Mouse (Mus musculus) G1E (cell line): ENCODE results near the gene Fam43b. TPM values are rescaled to one million over a fixed set of nuclear protein-coding genes. Genes with fewer than 3 reads are reported as not detected.
"Not testable (repeated sequence)": the region's sequence is repeated elsewhere in the genome, so short reads cannot be mapped to it uniquely, and the experiment has no call there.

ENCODE experiments used
- ATAC-seq: 2 replicates; pipeline ENCODE4 v1.8.0; 2016; ENCODE audit warnings: mild to moderate bottlenecking; ENCODE audit not compliant: insufficient number of reproducible peaks, poor library complexity, low FRiP score, severe bottlenecking; ENCODE audit errors: extremely low read depth
- DNase-seq: peaks from one replicate; pipeline ENCODE4 v3.0.0; 2012; ENCODE audit warnings: low spot score
- H3K27me3 ChIP-seq: 2 replicates; pipeline ENCODE4 v1.6.1; 2012; ENCODE audit warnings: mild to moderate bottlenecking, low read length, inconsistent platforms; ENCODE audit not compliant: insufficient read depth
- H3K36me3 ChIP-seq: replicated peaks from 2 replicates; pipeline ENCODE3; 2012; ENCODE audit warnings: mild to moderate bottlenecking, inconsistent platforms
- H3K4me1 ChIP-seq: 2 replicates; pipeline ENCODE4 v1.6.1; 2012; ENCODE audit warnings: low read depth, low read length, inconsistent platforms, mixed read lengths; ENCODE audit not compliant: insufficient read depth
- H3K4me3 ChIP-seq: 2 replicates; pipeline ENCODE4 v1.5.1; 2012; ENCODE audit warnings: low read depth, mild to moderate bottlenecking, inconsistent platforms, low read length, moderate library complexity, mixed read lengths
- H3K9me3 ChIP-seq: replicated peaks from 2 replicates; pipeline ENCODE4 v1.6.1; 2012; ENCODE audit warnings: inconsistent platforms
- CTCF ChIP-seq: IDR thresholded peaks from 2 replicates; pipeline ENCODE4 v1.5.1; 2012; ENCODE audit warnings: low read depth, low read length, inconsistent platforms, mixed read lengths
- GATA1 ChIP-seq: IDR thresholded peaks from 2 replicates; pipeline ENCODE4 v1.6.1; 2012; ENCODE audit warnings: borderline replicate concordance, low read length, inconsistent platforms, mixed read lengths
- GATA2 ChIP-seq: IDR thresholded peaks from 2 replicates; pipeline ENCODE4 v1.6.1; 2012; ENCODE audit warnings: low read depth, low read length, inconsistent platforms, borderline replicate concordance
- POLR2AphosphoS5 ChIP-seq: IDR thresholded peaks from 2 replicates; pipeline ENCODE4 v1.6.1; 2012; ENCODE audit warnings: low read depth, low read length, inconsistent platforms; ENCODE audit not compliant: insufficient replicate concordance
- TAL1 ChIP-seq: conservative IDR thresholded peaks from 2 replicates; pipeline ENCODE4 v1.6.1; 2012; ENCODE audit warnings: low read depth, low read length, inconsistent platforms, mixed read lengths
- polyA plus RNA-seq: library from polyadenylated mRNA; stranded (reverse); fragments of >175 nt; gene quantifications from 2 replicates; pipeline ENCODE4 v1.2.3, GENCODE M21; 2012
- total RNA-seq, 2 experiments: library from RNA; stranded (forward) in 1 of 2; stranded (reverse) in 1 of 2; fragments of 200-1000 nt in 1 of 2; fragments of >200 nt in 1 of 2; fragmentation: Nextera tagmentation in 1 of 2; gene quantifications; 2 replicates each; pipeline ENCODE4 v1.2.3; 2014 to 2017

Fam43b gene
- total and polyA plus RNA-seq, 3 experiments = 0.11 TPM; not detected in 2

DNA sequence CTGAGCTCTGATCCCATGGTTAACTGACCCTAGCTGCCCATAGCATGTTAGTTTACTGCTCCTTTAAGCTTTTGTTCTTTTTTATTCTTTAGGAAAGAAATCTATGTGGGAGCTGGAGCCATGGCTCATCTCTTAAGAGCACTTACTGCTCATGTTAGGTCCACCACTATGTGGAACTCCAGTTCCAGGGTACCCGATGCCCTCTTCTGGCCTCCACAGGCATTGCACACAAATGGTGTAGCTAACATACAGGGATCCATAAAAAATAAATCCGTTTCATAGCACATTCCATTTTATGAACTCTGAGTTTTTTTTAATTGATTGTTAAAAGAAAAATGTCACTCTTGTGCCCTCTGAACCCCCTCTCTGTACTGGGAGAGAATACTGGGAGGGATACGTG, 33.5 kb upstream of the Fam43b start:
- Histone ChIP-seq H3K4me1 (peaks cover 23% of the 10 kb centered on the region), H3K9me3 (no peaks in the 10 kb centered on the region), H3K36me3 (no peaks in the 10 kb centered on the region), H3K4me3 (no peak overlapping the region), H3K27me3 (peaks cover 2% of the 10 kb centered on the region; the same call in 1 of the 2 replicates)
- ATAC-seq (no peak), DNase-seq (no peak)
- TF ChIP-seq TAL1 (no peak), GATA1 (no peak), GATA2 (no peak), POLR2AphosphoS5 (no peak), CTCF (no peak)

- no peaks in the 10 kb centered on the region for H3K9me3 ChIP-seq
- DNase-seq (peak; percentile 64), ATAC-seq (peak; percentile 45; the same call in 1 of the 2 replicates)
- no peak overlapping the region for H3K4me3 ChIP-seq
- H3K36me3 ChIP-seq = no peaks in the 10 kb centered on the region
- TF ChIP-seq GATA1 (no peak), CTCF (peak; percentile 48), TAL1 (no peak)
- H3K4me1 ChIP-seq = peaks cover 9% of the 10 kb centered on the region
- peaks cover 4% of the 10 kb centered on the region; the same call in 1 of the 2 replicates for H3K27me3 ChIP-seq
These were observed 30.7 kb upstream of the Fam43b start for GRCm38 (mm10) chr4:138426778-138427705.

DNA sequence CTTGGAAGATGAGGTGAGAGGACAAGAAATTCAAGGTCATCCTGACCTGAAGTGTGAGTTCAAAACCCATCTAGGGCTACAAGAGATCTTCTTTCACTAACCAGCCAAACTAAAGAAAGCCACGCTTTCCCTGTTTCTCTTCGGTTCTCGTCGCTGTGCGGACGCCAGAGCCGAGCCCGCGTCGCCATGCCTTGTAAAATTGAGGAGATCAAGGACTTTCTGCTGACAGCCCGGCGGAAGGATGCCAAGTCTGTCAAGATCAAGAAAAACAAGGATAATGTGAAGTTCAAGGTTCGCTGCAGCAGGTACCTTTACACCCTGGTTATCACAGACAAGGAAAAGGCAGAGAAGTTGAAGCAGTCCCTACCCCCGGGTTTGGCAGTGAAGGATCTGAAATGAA, 29.3 kb upstream of the Fam43b start:
- H3K4me1 ChIP-seq, H3K36me3 ChIP-seq, H3K27me3 ChIP-seq, ATAC-seq, DNase-seq, H3K9me3 ChIP-seq, H3K4me3 ChIP-seq: not testable (repeated sequence)

DNA sequence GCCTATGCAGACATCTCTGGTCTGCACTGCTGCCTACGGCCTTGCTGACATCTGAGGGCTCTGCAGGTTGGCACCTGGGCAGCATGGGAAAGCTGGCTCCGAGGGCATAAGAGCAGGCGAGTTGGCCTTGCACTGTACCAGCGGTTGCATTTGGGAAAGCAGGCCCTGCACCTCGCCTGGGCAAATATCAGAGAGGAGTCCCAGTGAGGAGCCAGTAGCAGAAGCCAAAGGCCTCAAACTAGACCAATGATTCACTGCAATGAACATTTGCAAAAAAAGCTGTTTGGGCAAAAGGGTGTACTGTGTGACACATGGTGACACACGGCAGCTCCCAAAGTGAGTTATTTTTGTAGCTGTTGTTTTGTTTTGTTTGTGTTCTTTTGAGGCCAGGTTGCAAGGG, 28.7 kb upstream of the Fam43b start:
- H3K36me3 ChIP-seq = no peaks in the 10 kb centered on the region
- no peaks in the 10 kb centered on the region for H3K9me3 ChIP-seq
- TF ChIP-seq GATA2 (no peak), POLR2AphosphoS5 (no peak), CTCF (no peak), TAL1 (no peak), GATA1 (no peak)
- ATAC-seq (no peak), DNase-seq (no peak)
- peaks cover 4% of the 10 kb centered on the region; the same call in 1 of the 2 replicates for H3K27me3 ChIP-seq
- H3K4me1 ChIP-seq = peaks cover 9% of the 10 kb centered on the region
- no peak overlapping the region for H3K4me3 ChIP-seq

DNA sequence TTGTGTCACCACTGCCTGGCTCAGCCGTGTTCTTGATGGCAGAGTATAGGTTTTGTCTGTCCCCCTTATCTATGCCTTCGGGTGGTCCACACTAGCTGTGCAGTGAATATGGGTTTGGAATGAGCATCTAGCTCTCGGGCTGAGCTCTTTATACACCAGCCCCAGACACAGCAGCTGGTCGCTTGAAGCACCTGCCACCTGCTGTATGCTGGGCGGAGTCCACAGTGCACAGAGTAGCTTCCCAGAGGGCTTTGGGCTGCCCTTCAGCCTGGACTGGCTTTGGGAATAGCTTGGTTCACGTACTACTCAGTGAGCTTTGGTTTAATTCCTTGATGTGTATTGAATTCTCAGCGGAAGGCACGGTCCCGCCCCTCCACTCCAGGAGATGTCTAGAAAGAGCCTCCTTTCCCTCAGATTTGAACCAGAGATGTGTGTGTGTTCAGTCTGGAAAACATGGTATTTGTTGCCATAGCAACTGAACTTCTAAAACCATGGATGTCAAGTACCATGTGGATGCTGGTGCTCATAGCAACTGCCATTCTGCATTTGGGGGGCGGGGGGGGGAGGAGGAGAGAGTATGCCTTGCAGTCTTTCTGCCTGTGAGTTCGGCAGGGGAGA, 22.1 kb upstream of the Fam43b start:
- H3K9me3 ChIP-seq = no peaks in the 10 kb centered on the region
- no peak for DNase-seq
- H3K27me3 ChIP-seq = no peaks in the 10 kb centered on the region
- no peak for ATAC-seq
- H3K36me3 ChIP-seq = no peaks in the 10 kb centered on the region
- no peaks in the 10 kb centered on the region for H3K4me1 ChIP-seq
- H3K4me3 ChIP-seq = no peak overlapping the region
- no peak for TF ChIP-seq GATA2
- no peak for TF ChIP-seq POLR2AphosphoS5
- no peak for TF ChIP-seq CTCF
- TF ChIP-seq TAL1 = no peak
- no peak for TF ChIP-seq GATA1

GRCm38 (mm10) chr4:138417882-138418281, 21.6 kb upstream of the Fam43b start:
- no peaks in the 10 kb centered on the region for H3K9me3 ChIP-seq
- no peaks in the 10 kb centered on the region for H3K27me3 ChIP-seq
- DNase-seq (no peak), ATAC-seq (no peak)
- no peak overlapping the region for H3K4me3 ChIP-seq
- H3K4me1 ChIP-seq = no peaks in the 10 kb centered on the region
- no peak for TF ChIP-seq TAL1
- no peak for TF ChIP-seq CTCF
- TF ChIP-seq POLR2AphosphoS5 = no peak
- TF ChIP-seq GATA2 = no peak
- no peak for TF ChIP-seq GATA1
- no peaks in the 10 kb centered on the region for H3K36me3 ChIP-seq
